Mouse (Mus musculus): Measurements from ENCODE around the gene Plekhg1.

- TF ChIP-seq GATA1 (IDR thresholded peaks at IDR 0.05; ENCODE audit: borderline replicate concordance, low read length) (no peak), FLI1 (IDR thresholded peaks at IDR 0.05; ENCODE audit: low read length) (no peak)
Observed at GRCm38 (mm10) chr10:3877852-3878535, 137.8 kb downstream of the Plekhg1 start.

All from megakaryocyte, embryonic 14.5 days (primary cell).